Mouse (Mus musculus) ES-Bruce4 (cell line): ENCODE measurements around the gene Scgb1c1.

Experiments
- CTCF ChIP-seq: IDR thresholded peaks from one replicate; pipeline ENCODE4 v1.8.1; 2011; ENCODE audit warnings: low read depth, low read length
- EP300 ChIP-seq: IDR thresholded peaks from 2 replicates; pipeline ENCODE4 v1.6.1; 2011; ENCODE audit warnings: low read depth, low read length; ENCODE audit not compliant: insufficient read depth
- POLR2A ChIP-seq: IDR thresholded peaks from one replicate; pipeline ENCODE4 v1.8.1; 2011; ENCODE audit warnings: low read length; ENCODE audit not compliant: insufficient read depth

DNA sequence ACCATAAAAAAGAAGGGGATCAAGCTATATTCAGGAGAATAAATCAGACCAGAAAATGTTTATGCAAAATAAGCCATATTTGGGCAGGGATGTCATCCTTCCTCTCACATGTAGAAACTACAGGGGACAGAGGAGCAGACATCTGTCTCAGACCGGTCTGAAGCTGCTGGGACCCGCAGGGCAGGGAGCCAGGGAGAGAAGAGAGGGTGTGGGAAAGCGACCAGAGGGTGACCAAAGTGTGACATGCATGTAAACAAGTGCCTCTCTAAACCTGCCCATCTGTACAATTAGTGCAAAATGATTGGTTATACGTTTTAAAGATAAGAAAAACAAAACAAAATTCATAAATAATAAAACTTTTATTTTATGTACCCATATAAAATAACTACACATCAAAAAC lies 25.2 kb upstream of the Scgb1c1 start:
- no peak for TF ChIP-seq CTCF
- no peak for TF ChIP-seq POLR2A
- no peak for TF ChIP-seq EP300
